Mouse (Mus musculus): ENCODE results near the gene Ltbp1. TPM values are rescaled to one million over a fixed set of nuclear protein-coding genes. Genes with fewer than 3 reads are reported as not detected.

Gene Ltbp1
- total and polyA plus RNA-seq, 3 experiments: 0.01 to 0.04 TPM; not detected in 1

GRCm38 (mm10) chr17:75180956-75181588, 175.7 kb downstream of the Ltbp1 start:
- no peak overlapping the region for H3K4me3 ChIP-seq (ENCODE audit: control insufficient read depth in 1 of 2, insufficient read depth in 1 of 2, low read depth in 2 of 2, low read length in 2 of 2)
- H3K9ac ChIP-seq (ENCODE audit: control insufficient read depth, low read depth, low read length, poor library complexity, severe bottlenecking): no peak overlapping the region
- TF ChIP-seq POLR2AphosphoS2 (IDR thresholded peaks at IDR 0.05; ENCODE audit: low read length) (no peak), ZC3H11A (IDR thresholded peaks at IDR 0.05; ENCODE audit: low read depth, low read length) (no peak), ZKSCAN1 (IDR thresholded peaks at IDR 0.05; ENCODE audit: low read depth, low read length) (no peak), CHD1 (IDR thresholded peaks at IDR 0.05; ENCODE audit: low read depth, low read length) (no peak), MYC (IDR thresholded peaks at IDR 0.05; ENCODE audit: low read depth, low read length) (no peak), POLR2AphosphoS5 (IDR thresholded peaks at IDR 0.05; ENCODE audit: borderline replicate concordance, low read depth, low read length) (no peak), TAL1 (IDR thresholded peaks at IDR 0.05; ENCODE audit: low read length) (no peak), MYB (IDR thresholded peaks at IDR 0.05; ENCODE audit: low read depth, low read length) (no peak), ZMIZ1 (IDR thresholded peaks at IDR 0.05; ENCODE audit: low read depth, low read length) (no peak), CHD2 (IDR thresholded peaks at IDR 0.05; ENCODE audit: low read length) (no peak)
- H3K9me3 ChIP-seq (replicated peaks; ENCODE audit: insufficient read depth, low read length): no peaks in the 10 kb centered on the region
- no peaks in the 10 kb centered on the region; a peak in 1 of 4 replicates for H3K36me3 ChIP-seq (ENCODE audit: control insufficient read depth in 1 of 2, insufficient read depth in 2 of 2, low read length in 2 of 2)
- DNase-seq (ENCODE audit: low read depth, low spot score): no peak
- peaks cover 2 to 5% of the 10 kb centered on the region in 2 experiments; a peak in 2 of 4 replicates for H3K4me1 ChIP-seq (ENCODE audit: control insufficient read depth in 1 of 2, insufficient read depth in 2 of 2, low read length in 2 of 2)
- H3K27ac ChIP-seq (ENCODE audit: control insufficient read depth, low read depth, low read length): no peak overlapping the region
- peaks cover 7 to 15% of the 10 kb centered on the region in 2 experiments for H3K27me3 ChIP-seq (ENCODE audit: control insufficient read depth in 1 of 2, insufficient read depth in 2 of 2, low read length in 2 of 2)
- no peaks in the 10 kb centered on the region for H3K79me2 ChIP-seq (ENCODE audit: control insufficient read depth, insufficient read depth, low read length, poor library complexity)

- Histone ChIP-seq H3K27ac (ENCODE audit: control insufficient read depth, low read depth, low read length) (no peak overlapping the region), H3K9ac (ENCODE audit: control insufficient read depth, low read depth, low read length, poor library complexity, severe bottlenecking) (no peak overlapping the region), H3K4me1 (ENCODE audit: control insufficient read depth in 1 of 2, insufficient read depth in 2 of 2, low read length in 2 of 2) (peaks cover 2 to 4% of the 10 kb centered on the region in 2 experiments; a peak in 2 of 4 replicates), H3K79me2 (ENCODE audit: control insufficient read depth, insufficient read depth, low read length, poor library complexity) (no peaks in the 10 kb centered on the region), H3K27me3 (ENCODE audit: control insufficient read depth in 1 of 2, insufficient read depth in 2 of 2, low read length in 2 of 2) (peaks cover 7 to 15% of the 10 kb centered on the region in 2 experiments), H3K4me3 (ENCODE audit: control insufficient read depth in 1 of 2, insufficient read depth in 1 of 2, low read depth in 2 of 2, low read length in 2 of 2) (no peak overlapping the region), H3K36me3 (ENCODE audit: control insufficient read depth in 1 of 2, insufficient read depth in 2 of 2, low read length in 2 of 2) (no peaks in the 10 kb centered on the region; a peak in 1 of 4 replicates), H3K9me3 (replicated peaks; ENCODE audit: insufficient read depth, low read length) (no peaks in the 10 kb centered on the region)
- no peak for DNase-seq (ENCODE audit: low read depth, low spot score)
- no peak for TF ChIP-seq SMC3 (IDR thresholded peaks at IDR 0.05; ENCODE audit: low read depth, low read length)
- no peak for TF ChIP-seq CHD1 (IDR thresholded peaks at IDR 0.05; ENCODE audit: low read depth, low read length)
- TF ChIP-seq MXI1 (IDR thresholded peaks at IDR 0.05; ENCODE audit: low read depth, low read length): no peak
- no peak for TF ChIP-seq MYC (IDR thresholded peaks at IDR 0.05; ENCODE audit: low read depth, low read length)
- TF ChIP-seq BHLHE40 (IDR thresholded peaks at IDR 0.05; ENCODE audit: borderline replicate concordance, low read depth, low read length): no peak
- no peak for TF ChIP-seq CHD2 (IDR thresholded peaks at IDR 0.05; ENCODE audit: low read length)
- TF ChIP-seq HCFC1 (IDR thresholded peaks at IDR 0.05; ENCODE audit: low read depth, low read length): no peak
- TF ChIP-seq POLR2AphosphoS5 (IDR thresholded peaks at IDR 0.05; ENCODE audit: borderline replicate concordance, low read depth, low read length): no peak
- no peak for TF ChIP-seq ELF1 (IDR thresholded peaks at IDR 0.05; ENCODE audit: low read depth, low read length)
- no peak for TF ChIP-seq MAZ (IDR thresholded peaks at IDR 0.05; ENCODE audit: low read depth, low read length)
- no peak for TF ChIP-seq USF2 (IDR thresholded peaks at IDR 0.05; ENCODE audit: borderline replicate concordance in 1 of 2, insufficient read depth in 1 of 2, low read depth in 1 of 2, low read length in 2 of 2)
- no peak for TF ChIP-seq GATA1 (IDR thresholded peaks at IDR 0.05; ENCODE audit: low read depth, low read length)
- TF ChIP-seq JUND (IDR thresholded peaks at IDR 0.05; ENCODE audit: low read depth, low read length): no peak
- no peak for TF ChIP-seq ZC3H11A (IDR thresholded peaks at IDR 0.05; ENCODE audit: low read depth, low read length)
- TF ChIP-seq RCOR1 (IDR thresholded peaks at IDR 0.05; ENCODE audit: low read depth, low read length): no peak
- TF ChIP-seq NRF1 (IDR thresholded peaks at IDR 0.05; ENCODE audit: insufficient read depth, low read depth, low read length, poor library complexity, severe bottlenecking): no peak
- no peak for TF ChIP-seq TCF12 (IDR thresholded peaks at IDR 0.05; ENCODE audit: low read depth, low read length)
- no peak for TF ChIP-seq USF1 (IDR thresholded peaks at IDR 0.05; ENCODE audit: low read depth, low read length)
- no peak for TF ChIP-seq ETS1 (IDR thresholded peaks at IDR 0.05; ENCODE audit: low read depth, low read length)
- TF ChIP-seq TBP (IDR thresholded peaks at IDR 0.05; ENCODE audit: low read depth, low read length): no peak
Measured at GRCm38 (mm10) chr17:75182319-75183001, 177.1 kb downstream of the Ltbp1 start.

All from MEL (cell line).